Mouse (Mus musculus): Measurements from ENCODE around the gene AC192777.2.
"Not testable (repeated sequence)": the region's sequence is repeated elsewhere in the genome, so short reads cannot be mapped to it uniquely, and the experiment has no call there.

AC192777.2 gene

GRCm38 (mm10) chr17:40095150-40095549 is at the start of gene AC192777.2:
Gene AC192777.2, plus strand, starts transcription at chr17:40095450.
- ATAC-seq (ENCODE audit: low TSS enrichment): not testable (repeated sequence)

- ATAC-seq (ENCODE audit: low TSS enrichment): not testable (repeated sequence)
Observed at GRCm38 (mm10) chr17:40116172-40116571, 20.9 kb downstream of the AC192777.2 start.

- ATAC-seq (ENCODE audit: low TSS enrichment): peak; percentile 57; the same call in 1 of the 2 replicates
Observed at GRCm38 (mm10) chr17:40116877-40117276, 21.6 kb downstream of the AC192777.2 start.

Data from frontal cortex, adult (tissue).